ENCODE assay signal across 14 mouse cellular contexts in genomic region chr6:31287686-31288085, GRCm38 (mm10).
DNase-seq lines count a peak whose midpoint lies in the region; ATAC-seq and TF ChIP-seq lines count a peak whose summit lies in the region.
"Had no signal": no experiment of that assay in that cellular context is flagged by ENCODE, and none has a peak within 500 bp of the region (broad histone marks: within the 10 kb centered on the region; RNA-seq: fewer than 3 reads in every experiment).

No protein-coding gene starts in this region.

- DNase-seq in frontal cortex, postnatal 10 days (ENCODE audit: low spot score in 2 of 2), result no peak
- DNase-seq in kidney, adult 2 months, result peak; percentile 39
- DNase-seq in kidney, postnatal 25 days, result no peak
- peak; percentile 80 for DNase-seq in right cerebral cortex, adult 18-20 months
- DNase-seq in right cerebral cortex, postnatal 25 days, result no peak
- DNase-seq in T-cell, adult 2 months (ENCODE audit: low spot score), result no peak
- DNase-seq: liver, postnatal 0 days; thymus, postnatal 4 days had no signal

- TF ChIP-seq POLR2A in kidney, adult 2 months (IDR thresholded peaks at IDR 0.05; ENCODE audit: low read depth, low read length), result no peak
- no peak for TF ChIP-seq POLR2A in olfactory bulb, adult 2 months (IDR thresholded peaks at IDR 0.05; ENCODE audit: insufficient read depth, low read depth, low read length)

- no peaks in the 10 kb centered on the region for H3K27me3 ChIP-seq in kidney, adult 2 months (replicated peaks; ENCODE audit: control insufficient read depth, insufficient read depth, low read length)
- H3K27me3 ChIP-seq: forebrain, embryonic 15.5 days; neural tube, embryonic 15.5 days; Patski; stomach, embryonic 15.5 days had no signal

- WGBS in kidney, adult 2 months, result 47% methylated on average over 7 of the region's 7 CpGs
- WGBS in olfactory bulb, adult 2 months, result 38% methylated on average over 7 of the region's 7 CpGs

- no peak overlapping the region for H3K4me3 ChIP-seq in kidney, adult 2 months (ENCODE audit: insufficient read depth, low read depth, low read length)
- H3K4me3 ChIP-seq in olfactory bulb, adult 2 months (ENCODE audit: insufficient read depth, low read depth, low read length), result no peak overlapping the region
- H3K4me3 ChIP-seq: forebrain, embryonic 15.5 days; neural tube, embryonic 15.5 days; stomach, embryonic 15.5 days had no signal

- TF ChIP-seq CTCF in kidney, adult 2 months (conservative IDR thresholded peaks at IDR 0.05; ENCODE audit: insufficient read depth, insufficient read length, low read depth, low read length), result no peak
- no peak for TF ChIP-seq CTCF in olfactory bulb, adult 2 months (IDR thresholded peaks at IDR 0.05; ENCODE audit: insufficient read depth, low read depth, low read length)

- ATAC-seq in frontal cortex, adult (ENCODE audit: low TSS enrichment), result peak; percentile 25; the same call in 1 of the 2 replicates
- ATAC-seq: forebrain, embryonic 15.5 days; liver, postnatal 0 days; Patski had no signal

- no peaks in the 10 kb centered on the region for H3K36me3 ChIP-seq in kidney, adult 2 months (ENCODE audit: control insufficient read depth, insufficient read depth, low read length)
- H3K36me3 ChIP-seq: forebrain, embryonic 15.5 days; neural tube, embryonic 15.5 days; stomach, embryonic 15.5 days had no signal

- peak overlapping the region; percentile 60 for H3K27ac ChIP-seq in kidney, adult 2 months (ENCODE audit: insufficient read depth, low read depth, low read length)
- peak overlapping the region; percentile 66 for H3K27ac ChIP-seq in olfactory bulb, adult 2 months (ENCODE audit: insufficient read depth, low read depth, low read length)
- H3K27ac ChIP-seq: forebrain, embryonic 15.5 days; neural tube, embryonic 15.5 days; stomach, embryonic 15.5 days had no signal

- H3K4me1 ChIP-seq in kidney, adult 2 months (ENCODE audit: control insufficient read depth, insufficient read depth, low read length), result peaks cover 4% of the 10 kb centered on the region; the same call in 1 of the 2 replicates
- H3K4me1 ChIP-seq in olfactory bulb, adult 2 months (ENCODE audit: control insufficient read depth, insufficient read depth, low read length), result peaks cover 34% of the 10 kb centered on the region
- H3K4me1 ChIP-seq: forebrain, embryonic 15.5 days had no signal

Comparison
In these comparisons a context has a peak if more than half of its experiments do, and no peak if none do; other contexts are left out.
1. DNase-seq: peak in kidney, adult 2 months (single experiment) and right cerebral cortex, adult 18-20 months (single experiment); none in frontal cortex, postnatal 10 days (0 of 2), kidney, postnatal 25 days (0 of 2), right cerebral cortex, postnatal 25 days (single experiment) and T-cell, adult 2 months (single experiment).